Mouse (Mus musculus) forebrain, embryonic 14.5 days (tissue): Measurements from ENCODE around the gene Bpnt1. TPM values are rescaled to one million over a fixed set of nuclear protein-coding genes. Genes with fewer than 3 reads are reported as not detected.

Experiments
- ATAC-seq: fragments of 200-750 bp; cut with Nextera tagmentation; 2 replicates; pipeline ENCODE4 v1.8.0; 2017; ENCODE audit warnings: mild to moderate bottlenecking, moderate library complexity
- DNase-seq: peaks from one replicate; pipeline ENCODE4 v3.0.0-alpha.2; 2015; ENCODE audit warnings: low spot score
- H3K27ac ChIP-seq: fragments of 300-500 bp; sonication (generic); 2 replicates; pipeline ENCODE4 v1.5.1; 2014; ENCODE audit warnings: low read depth, mild to moderate bottlenecking, control low read depth, low read length, moderate library complexity
- H3K27me3 ChIP-seq: fragments of 300-500 bp; sonication (generic); replicated peaks from 2 replicates; pipeline ENCODE4 v1.6.1; 2014; ENCODE audit warnings: low read length, control low read depth, mixed read lengths; ENCODE audit not compliant: control insufficient read depth, insufficient read depth
- H3K36me3 ChIP-seq: fragments of 300-500 bp; sonication (generic); 2 replicates; pipeline ENCODE4 v1.6.1; 2014; ENCODE audit warnings: low read length, control low read depth; ENCODE audit not compliant: control insufficient read depth, insufficient read depth
- H3K4me1 ChIP-seq: fragments of 300-500 bp; sonication (generic); 2 replicates; pipeline ENCODE4 v1.6.1; 2014; ENCODE audit warnings: antibody characterized with exemption, low read length, control low read depth; ENCODE audit not compliant: control insufficient read depth, insufficient read depth
- H3K4me2 ChIP-seq: fragments of 300-500 bp; sonication (generic); 2 replicates; pipeline ENCODE4 v1.6.1; 2014; ENCODE audit warnings: mild to moderate bottlenecking, control low read depth, low read length
- H3K4me3 ChIP-seq: fragments of 300-500 bp; sonication (generic); 2 replicates; pipeline ENCODE4 v1.5.1; 2014; ENCODE audit warnings: low read depth, low read length, control low read depth
- H3K9ac ChIP-seq: fragments of 300-500 bp; sonication (generic); 2 replicates; pipeline ENCODE4 v1.6.1; 2014; ENCODE audit warnings: mild to moderate bottlenecking, low read length, control low read depth, moderate library complexity
- H3K9me3 ChIP-seq: fragments of 300-500 bp; sonication (generic); replicated peaks from 2 replicates; pipeline ENCODE4 v1.6.1; 2016; ENCODE audit warnings: low read length, control low read depth, mixed read lengths; ENCODE audit not compliant: control insufficient read depth
- WGBS: fragments of 180-500 bp; shearing (Covaris S2); extraction: QIAGEN DNeasy Blood & Tissue Kit; methylation state at CpG from one replicate; pipeline ENCODE4 v1.1.7; 2014; 5-methylcytosine and 5-hydroxymethylcytosine counted together
- polyA plus RNA-seq: library from polyadenylated mRNA; unstranded; fragments of >200 nt; fragmentation: Nextera tagmentation; extraction: Ambion mirVana; gene quantifications from 2 replicates; pipeline ENCODE4 v1.2.1, GENCODE M21; 2014

Bpnt1 gene
- polyA plus RNA-seq, 1 experiment from 2014 or later, result 18.8 TPM

GRCm38 (mm10) chr1:185336535-185336934 lies 4.6 kb downstream of the Bpnt1 start:
- Histone ChIP-seq H3K27ac (no peak overlapping the region), H3K27me3 (no peaks in the 10 kb centered on the region), H3K36me3 (peaks cover 19% of the 10 kb centered on the region), H3K9me3 (no peaks in the 10 kb centered on the region), H3K4me3 (no peak overlapping the region), H3K4me2 (no peak overlapping the region), H3K9ac (no peak overlapping the region), H3K4me1 (peaks cover 7% of the 10 kb centered on the region)
- 16% methylated on average over 3 of the region's 3 CpGs for WGBS
- no peak for ATAC-seq
- peak; percentile 10 for DNase-seq

GRCm38 (mm10) chr1:185342441-185342840 lies 10.5 kb downstream of the Bpnt1 start:
- DNase-seq (peak; percentile 49), ATAC-seq (peak; percentile 72)
- Histone ChIP-seq H3K9me3 (no peaks in the 10 kb centered on the region), H3K27me3 (no peaks in the 10 kb centered on the region), H3K4me1 (no peaks in the 10 kb centered on the region), H3K36me3 (peaks cover 67% of the 10 kb centered on the region), H3K4me3 (no peak overlapping the region), H3K4me2 (no peak overlapping the region), H3K27ac (peak overlapping the region; percentile 62; the same call in 1 of the 2 replicates), H3K9ac (no peak overlapping the region)
- 70% methylated on average over 4 of the region's 4 CpGs for WGBS

GRCm38 (mm10) chr1:185343422-185343821 lies 11.5 kb downstream of the Bpnt1 start:
- Histone ChIP-seq H3K9me3 (no peaks in the 10 kb centered on the region), H3K9ac (no peak overlapping the region), H3K4me3 (no peak overlapping the region), H3K27me3 (no peaks in the 10 kb centered on the region), H3K4me1 (no peaks in the 10 kb centered on the region), H3K4me2 (no peak overlapping the region), H3K27ac (no peak overlapping the region), H3K36me3 (peaks cover 75% of the 10 kb centered on the region)
- DNase-seq (no peak), ATAC-seq (no peak)
- 83% methylated on average over 8 of the region's 8 CpGs for WGBS

- H3K9ac ChIP-seq, result no peak overlapping the region
- no peak overlapping the region for H3K27ac ChIP-seq
- WGBS, result 73% methylated on average over 10 of the region's 10 CpGs
- no peak for DNase-seq
- no peaks in the 10 kb centered on the region for H3K27me3 ChIP-seq
- no peak overlapping the region for H3K4me2 ChIP-seq
- peaks cover 87% of the 10 kb centered on the region for H3K36me3 ChIP-seq
- no peak for ATAC-seq
- H3K9me3 ChIP-seq, result no peaks in the 10 kb centered on the region
- no peak overlapping the region for H3K4me3 ChIP-seq
- no peaks in the 10 kb centered on the region for H3K4me1 ChIP-seq
Measured at GRCm38 (mm10) chr1:185346188-185346587, 14.2 kb downstream of the Bpnt1 start.

- H3K9ac ChIP-seq, result no peak overlapping the region
Measured at GRCm38 (mm10) chr1:185349741-185350140, 17.8 kb downstream of the Bpnt1 start.

GRCm38 (mm10) chr1:185350611-185351010 lies 18.7 kb downstream of the Bpnt1 start:
- H3K36me3 ChIP-seq, result peaks cover 93% of the 10 kb centered on the region
- no peak overlapping the region for H3K4me3 ChIP-seq
- 98% methylated on average over 4 of the region's 4 CpGs for WGBS
- no peak overlapping the region for H3K27ac ChIP-seq
- H3K4me1 ChIP-seq, result no peaks in the 10 kb centered on the region
- DNase-seq, result no peak
- no peak overlapping the region for H3K9ac ChIP-seq
- no peak overlapping the region for H3K4me2 ChIP-seq
- no peaks in the 10 kb centered on the region for H3K27me3 ChIP-seq
- no peak for ATAC-seq
- H3K9me3 ChIP-seq, result no peaks in the 10 kb centered on the region

More at GRCm38 (mm10) chr1:185349741-185350140, 17.8 kb downstream of the Bpnt1 start:
- Histone ChIP-seq H3K36me3 (peaks cover 93% of the 10 kb centered on the region), H3K27me3 (no peaks in the 10 kb centered on the region), H3K4me3 (no peak overlapping the region), H3K27ac (no peak overlapping the region), H3K4me1 (no peaks in the 10 kb centered on the region), H3K4me2 (no peak overlapping the region), H3K9me3 (no peaks in the 10 kb centered on the region)
- 96% methylated on average over 14 of the region's 14 CpGs for WGBS
- no peak for DNase-seq
- no peak for ATAC-seq

GRCm38 (mm10) chr1:185352151-185352550 lies 20.2 kb downstream of the Bpnt1 start:
- Histone ChIP-seq H3K27me3 (no peaks in the 10 kb centered on the region), H3K4me2 (no peak overlapping the region), H3K4me1 (no peaks in the 10 kb centered on the region), H3K9ac (no peak overlapping the region), H3K27ac (no peak overlapping the region), H3K4me3 (no peak overlapping the region), H3K36me3 (peaks cover 89% of the 10 kb centered on the region), H3K9me3 (no peaks in the 10 kb centered on the region)
- ATAC-seq (no peak), DNase-seq (no peak)
- WGBS, result 95% methylated on average over 12 of the region's 12 CpGs

- no peaks in the 10 kb centered on the region for H3K9me3 ChIP-seq
- no peaks in the 10 kb centered on the region for H3K27me3 ChIP-seq
- no peaks in the 10 kb centered on the region for H3K4me1 ChIP-seq
- WGBS, result 95% methylated on average over 8 of the region's 8 CpGs
- no peak overlapping the region for H3K9ac ChIP-seq
- peaks cover 85% of the 10 kb centered on the region for H3K36me3 ChIP-seq
- H3K4me3 ChIP-seq, result no peak overlapping the region
- H3K4me2 ChIP-seq, result no peak overlapping the region
- H3K27ac ChIP-seq, result no peak overlapping the region
- no peak for DNase-seq
- ATAC-seq, result no peak
Measured at GRCm38 (mm10) chr1:185353351-185353750, 21.4 kb downstream of the Bpnt1 start.

GRCm38 (mm10) chr1:185354731-185355130 lies 22.8 kb downstream of the Bpnt1 start:
- peaks cover 75% of the 10 kb centered on the region for H3K36me3 ChIP-seq

More at GRCm38 (mm10) chr1:185354731-185355130, 22.8 kb downstream of the Bpnt1 start:
- H3K27me3 ChIP-seq, result no peaks in the 10 kb centered on the region
- H3K27ac ChIP-seq, result no peak overlapping the region
- WGBS, result 93% methylated on average over 4 of the region's 4 CpGs
- no peaks in the 10 kb centered on the region for H3K4me1 ChIP-seq
- H3K9me3 ChIP-seq, result no peaks in the 10 kb centered on the region
- no peak overlapping the region for H3K4me2 ChIP-seq
- DNase-seq (no peak), ATAC-seq (no peak)
- H3K9ac ChIP-seq, result no peak overlapping the region
- H3K4me3 ChIP-seq, result no peak overlapping the region
